14 mouse cellular contexts compared by ENCODE assay signal in genomic region chrX:94060751-94061150, GRCm38 (mm10).
DNase-seq lines count a peak whose midpoint lies in the region; ATAC-seq and TF ChIP-seq lines count a peak whose summit lies in the region.
"Had no signal": no experiment of that assay in that cellular context is flagged by ENCODE, and none has a peak within 500 bp of the region (broad histone marks: within the 10 kb centered on the region; RNA-seq: fewer than 3 reads in every experiment).

No protein-coding gene starts in this region.

- no peaks in the 10 kb centered on the region for H3K79me2 ChIP-seq in macrophage (ENCODE audit: inconsistent target)

- peaks cover 8% of the 10 kb centered on the region; the same call in 1 of the 2 replicates for H3K27me3 ChIP-seq in heart, embryonic 14.5 days (ENCODE audit: control insufficient read depth, insufficient read depth, low read length)
- H3K27me3 ChIP-seq in liver, embryonic 15.5 days = peaks cover 32% of the 10 kb centered on the region
- peaks cover 24% of the 10 kb centered on the region for H3K27me3 ChIP-seq in liver, embryonic 12.5 days (replicated peaks)

- no peaks in the 10 kb centered on the region for H3K36me3 ChIP-seq in heart, embryonic 14.5 days (ENCODE audit: control insufficient read depth, insufficient read depth, low read length)
- H3K36me3 ChIP-seq in liver, embryonic 15.5 days (replicated peaks) = no peaks in the 10 kb centered on the region
- H3K36me3 ChIP-seq in liver, embryonic 12.5 days = no peaks in the 10 kb centered on the region
- H3K36me3 ChIP-seq in macrophage (ENCODE audit: inconsistent target) = no peaks in the 10 kb centered on the region
- H3K36me3 ChIP-seq: embryonic facial prominence, embryonic 12.5 days had no signal

- WGBS in heart, embryonic 14.5 days = 63% methylated on average over 8 of the region's 8 CpGs
- WGBS in liver, embryonic 15.5 days (ENCODE audit: insufficient replicate concordance) = 46% methylated on average over 8 of the region's 8 CpGs
- 57% methylated on average over 8 of the region's 8 CpGs for WGBS in liver, embryonic 12.5 days (ENCODE audit: insufficient replicate concordance)
- 20% methylated on average over 8 of the region's 8 CpGs for WGBS in macrophage (ENCODE audit: missing documents)

- H3K27ac ChIP-seq in heart, embryonic 14.5 days (replicated peaks in 1 of 2; ENCODE audit: control insufficient read depth in 1 of 2, insufficient read depth in 1 of 2, low read depth in 2 of 2, low read length in 2 of 2) = no peak overlapping the region
- no peak overlapping the region for H3K27ac ChIP-seq in liver, embryonic 15.5 days (replicated peaks)
- no peak overlapping the region for H3K27ac ChIP-seq in liver, embryonic 12.5 days
- no peak overlapping the region for H3K27ac ChIP-seq in bone marrow macrophage, adult 2 months (ENCODE audit: insufficient read depth, low read depth, low read length)
- H3K27ac ChIP-seq in macrophage = no peak overlapping the region
- H3K27ac ChIP-seq: embryonic facial prominence, embryonic 12.5 days; hindbrain, embryonic 14.5 days had no signal

- DNase-seq in heart, adult 8-10 months (ENCODE audit: low spot score) = no peak
- DNase-seq in MN1 (ENCODE audit: low spot score) = no peak
- no peak for DNase-seq in left cerebral cortex, adult 8-10 months (ENCODE audit: low spot score in 2 of 2)
- DNase-seq: cerebellum, postnatal 14 days; left cerebral cortex, postnatal 4 days; thymus, postnatal 4 days had no signal

- TF ChIP-seq CTCF in bone marrow macrophage, adult 2 months (IDR thresholded peaks at IDR 0.05; ENCODE audit: low read depth, low read length) = no peak

- H3K9me3 ChIP-seq in heart, embryonic 14.5 days (ENCODE audit: control insufficient read depth, low read length) = no peaks in the 10 kb centered on the region
- no peaks in the 10 kb centered on the region for H3K9me3 ChIP-seq in liver, embryonic 15.5 days (replicated peaks)
- H3K9me3 ChIP-seq in liver, embryonic 12.5 days (replicated peaks) = no peaks in the 10 kb centered on the region
- H3K9me3 ChIP-seq: embryonic facial prominence, embryonic 12.5 days had no signal

- H3K4me2 ChIP-seq in heart, embryonic 14.5 days (ENCODE audit: low read length) = peak overlapping the region; percentile 32
- H3K4me2 ChIP-seq in liver, embryonic 15.5 days = peak overlapping the region; percentile 10; the same call in 1 of the 2 replicates
- no peak overlapping the region for H3K4me2 ChIP-seq in liver, embryonic 12.5 days
- H3K4me2 ChIP-seq: embryonic facial prominence, embryonic 12.5 days; hindbrain, embryonic 14.5 days had no signal

- no peak overlapping the region for H3K4me3 ChIP-seq in heart, embryonic 14.5 days (ENCODE audit: control insufficient read depth in 1 of 2, insufficient read depth in 1 of 2, low read depth in 1 of 2, low read length in 2 of 2)
- no peak overlapping the region; the same call in 1 of the 2 replicates for H3K4me3 ChIP-seq in liver, embryonic 15.5 days (replicated peaks)
- no peak overlapping the region for H3K4me3 ChIP-seq in liver, embryonic 12.5 days
- H3K4me3 ChIP-seq in bone marrow macrophage, adult 2 months (ENCODE audit: insufficient read depth, low read length) = peak overlapping the region; percentile 53
- peak overlapping the region; percentile 20; the same call in 1 of the 2 replicates for H3K4me3 ChIP-seq in macrophage (ENCODE audit: inconsistent target)
- H3K4me3 ChIP-seq: embryonic facial prominence, embryonic 12.5 days had no signal

- no peak overlapping the region for H3K9ac ChIP-seq in heart, embryonic 14.5 days (ENCODE audit: low read length)
- H3K9ac ChIP-seq in liver, embryonic 15.5 days = no peak overlapping the region
- no peak overlapping the region for H3K9ac ChIP-seq in liver, embryonic 12.5 days
- H3K9ac ChIP-seq: embryonic facial prominence, embryonic 12.5 days; hindbrain, embryonic 14.5 days had no signal

- no peak for TF ChIP-seq POLR2A in bone marrow macrophage, adult 2 months (IDR thresholded peaks at IDR 0.05; ENCODE audit: borderline replicate concordance, low read depth, low read length)

- H3K4me1 ChIP-seq in heart, embryonic 14.5 days (ENCODE audit: control insufficient read depth in 2 of 2, insufficient read depth in 2 of 2, low read length in 2 of 2) = peaks cover 2 to 5% of the 10 kb centered on the region in 2 experiments; a peak in 2 of 4 replicates
- H3K4me1 ChIP-seq in liver, embryonic 15.5 days (replicated peaks) = no peaks in the 10 kb centered on the region
- H3K4me1 ChIP-seq in liver, embryonic 12.5 days = no peaks in the 10 kb centered on the region
- H3K4me1 ChIP-seq in bone marrow macrophage, adult 2 months (ENCODE audit: control insufficient read depth, insufficient read depth, low read length) = no peaks in the 10 kb centered on the region
- H3K4me1 ChIP-seq: embryonic facial prominence, embryonic 12.5 days had no signal

- ATAC-seq in heart, embryonic 14.5 days (ENCODE audit: insufficient number of reproducible peaks, insufficient read depth, low FRiP score, low read depth) = no peak
- ATAC-seq in liver, embryonic 15.5 days (ENCODE audit: insufficient read depth) = no peak
- no peak for ATAC-seq in liver, embryonic 12.5 days
- ATAC-seq: forebrain, embryonic 16.5 days had no signal

Comparison
In these comparisons a context has a peak if more than half of its experiments do, and no peak if none do; other contexts are left out.
1. H3K4me3 ChIP-seq: peak in bone marrow macrophage, adult 2 months (single experiment) and macrophage (single experiment); none in heart, embryonic 14.5 days (0 of 2), liver, embryonic 15.5 days (single experiment) and liver, embryonic 12.5 days (single experiment).